Mouse (Mus musculus) fibroblast of lung, adult 2 months (primary cell): ENCODE data around the gene Diaph3.

Experiments
- DNase-seq: peaks from one replicate; pipeline ENCODE4 v3.0.0-alpha.2; 2011; ENCODE audit warnings: low read depth

The Diaph3 gene

GRCm38 (mm10) chr14:86646499-86647120, 494.4 kb downstream of the Diaph3 start:
- no peak for DNase-seq

GRCm38 (mm10) chr14:86642831-86643241, 498.2 kb downstream of the Diaph3 start:
- DNase-seq = no peak

- DNase-seq = no peak
Observed at GRCm38 (mm10) chr14:86641839-86642238, 499.2 kb downstream of the Diaph3 start.

GRCm38 (mm10) chr14:86640086-86640485, 500.9 kb downstream of the Diaph3 start:
- no peak for DNase-seq

GRCm38 (mm10) chr14:86635594-86636140, 505.4 kb downstream of the Diaph3 start:
- DNase-seq = no peak

- no peak for DNase-seq
Observed at GRCm38 (mm10) chr14:86635052-86635451, 506.0 kb downstream of the Diaph3 start.

- no peak for DNase-seq
Observed at GRCm38 (mm10) chr14:86633799-86634198, 507.2 kb downstream of the Diaph3 start.

GRCm38 (mm10) chr14:86624816-86625425, 516.1 kb downstream of the Diaph3 start:
- DNase-seq = no peak

GRCm38 (mm10) chr14:86619637-86620036, 521.4 kb downstream of the Diaph3 start:
- no peak for DNase-seq
